Mouse (Mus musculus): Measurements from ENCODE around the gene Tmem212.

- TF ChIP-seq POLR2A (IDR thresholded peaks at IDR 0.05; ENCODE audit: control insufficient read depth, extremely low read depth, insufficient read depth, low read length, poor library complexity) = no peak
- no peak for TF ChIP-seq CTCF (IDR thresholded peaks at IDR 0.05; ENCODE audit: borderline replicate concordance, control insufficient read depth, extremely low read depth, insufficient read depth, low read length, poor library complexity)
Observed at GRCm38 (mm10) chr3:27871891-27872290, 24.3 kb downstream of the Tmem212 start.

Data from thymus, adult 2 months (tissue).